ENCODE assay signal across 9 mouse cellular contexts in genomic region chr4:98101153-98102096, GRCm38 (mm10).
DNase-seq lines count a peak whose midpoint lies in the region; ATAC-seq lines count a peak whose summit lies in the region.
"Had no signal": no experiment of that assay in that cellular context is flagged by ENCODE, and none has a peak within 500 bp of the region (broad histone marks: within the 10 kb centered on the region; RNA-seq: fewer than 3 reads in every experiment).

No protein-coding gene starts in this region.

- H3K36me3 ChIP-seq in forebrain, embryonic 15.5 days: no peaks in the 10 kb centered on the region
- no peaks in the 10 kb centered on the region for H3K36me3 ChIP-seq in hindbrain, embryonic 15.5 days

- H3K4me1 ChIP-seq in forebrain, embryonic 15.5 days: peaks cover 69% of the 10 kb centered on the region
- H3K4me1 ChIP-seq in hindbrain, embryonic 15.5 days (replicated peaks): peaks cover 60% of the 10 kb centered on the region

- no peak for ATAC-seq in forebrain, embryonic 15.5 days (replicated peaks)
- no peak for ATAC-seq in hindbrain, embryonic 15.5 days (ENCODE audit: low FRiP score, low read depth)

- no peaks in the 10 kb centered on the region for H3K9me3 ChIP-seq in forebrain, embryonic 15.5 days
- no peaks in the 10 kb centered on the region for H3K9me3 ChIP-seq in hindbrain, embryonic 15.5 days

- DNase-seq in kidney, postnatal 10 days: peak; percentile 33
- DNase-seq in kidney, postnatal 4 days: no peak
- peak; percentile 45 to 57 for DNase-seq in thymus, postnatal 10 days (ENCODE audit: low spot score in 2 of 2)
- no peak for DNase-seq in frontal cortex, postnatal 14 days (ENCODE audit: low spot score in 2 of 2)
- DNase-seq in layer of hippocampus, postnatal 25 days (ENCODE audit: extremely low spot score in 1 of 2, low spot score in 1 of 2): no peak
- DNase-seq in testis, postnatal 10 days (ENCODE audit: low spot score): no peak
- DNase-seq: adrenal gland, postnatal 25 days had no signal

- peak overlapping the region; percentile 76 for H3K27ac ChIP-seq in forebrain, embryonic 15.5 days (replicated peaks)
- peak overlapping the region; percentile 7; the same call in 1 of the 2 replicates for H3K27ac ChIP-seq in hindbrain, embryonic 15.5 days (replicated peaks)

- no peak overlapping the region for H3K4me3 ChIP-seq in forebrain, embryonic 15.5 days
- no peak overlapping the region for H3K4me3 ChIP-seq in hindbrain, embryonic 15.5 days

- no peak overlapping the region for H3K4me2 ChIP-seq in forebrain, embryonic 15.5 days (replicated peaks)
- H3K4me2 ChIP-seq in hindbrain, embryonic 15.5 days: no peak overlapping the region

- H3K9ac ChIP-seq in forebrain, embryonic 15.5 days (replicated peaks): no peak overlapping the region
- H3K9ac ChIP-seq in hindbrain, embryonic 15.5 days: no peak overlapping the region

- 40% methylated on average over 10 of the region's 10 CpGs for WGBS in forebrain, embryonic 15.5 days
- WGBS in hindbrain, embryonic 15.5 days: 47% methylated on average over 10 of the region's 10 CpGs

- H3K27me3 ChIP-seq in forebrain, embryonic 15.5 days: no peaks in the 10 kb centered on the region
- no peaks in the 10 kb centered on the region for H3K27me3 ChIP-seq in hindbrain, embryonic 15.5 days

Comparison
In these comparisons a context has a peak if more than half of its experiments do, and no peak if none do; other contexts are left out.
1. DNase-seq: peak in kidney, postnatal 10 days (single experiment) and thymus, postnatal 10 days (2 of 2); none in kidney, postnatal 4 days (0 of 2), frontal cortex, postnatal 14 days (0 of 2), layer of hippocampus, postnatal 25 days (0 of 2) and testis, postnatal 10 days (single experiment).